Mouse (Mus musculus) forebrain, postnatal 0 days (tissue): ENCODE measurements around the gene Fhad1. TPM values are rescaled to one million over a fixed set of nuclear protein-coding genes. Genes with fewer than 3 reads are reported as not detected.
A peak's percentile ranks its signal among the peaks of the same experiment; 100 is the strongest.

Experiments used
- ATAC-seq: fragments of 200-750 bp; cut with Nextera tagmentation; 2 replicates; pipeline ENCODE4 v1.8.0; 2017; ENCODE audit warnings: mild to moderate bottlenecking, moderate library complexity
- DNase-seq: peaks from one replicate; pipeline ENCODE4 v3.0.0-alpha.2; 2015
- H3K27ac ChIP-seq: fragments of 300-500 bp; sonication (generic); 2 replicates; pipeline ENCODE4 v1.5.1; 2014; ENCODE audit warnings: low read depth, mild to moderate bottlenecking, antibody characterized with exemption, low read length, moderate library complexity, mixed read lengths
- H3K27me3 ChIP-seq: fragments of 300-500 bp; sonication (generic); 2 replicates; pipeline ENCODE4 v1.6.1; 2014; ENCODE audit warnings: mild to moderate bottlenecking, low read length, mixed read lengths; ENCODE audit not compliant: insufficient read depth
- H3K36me3 ChIP-seq: fragments of 300-500 bp; sonication (generic); 2 replicates; pipeline ENCODE4 v1.6.1; 2014; ENCODE audit warnings: mild to moderate bottlenecking, moderate library complexity; ENCODE audit not compliant: insufficient read depth
- H3K4me1 ChIP-seq: fragments of 300-500 bp; sonication (generic); 2 replicates; pipeline ENCODE4 v1.6.1; 2014; ENCODE audit warnings: antibody characterized with exemption; ENCODE audit not compliant: insufficient read depth
- H3K4me2 ChIP-seq: fragments of 300-500 bp; sonication (generic); 2 replicates; pipeline ENCODE4 v1.6.1; 2014; ENCODE audit warnings: low read depth, mild to moderate bottlenecking, moderate library complexity
- H3K4me3 ChIP-seq: fragments of 300-500 bp; sonication (generic); 2 replicates; pipeline ENCODE4 v1.5.1; 2014; ENCODE audit warnings: low read depth, low read length, mixed read lengths
- H3K9ac ChIP-seq: fragments of 300-500 bp; sonication (generic); 2 replicates; pipeline ENCODE4 v1.6.1; 2014; ENCODE audit warnings: mild to moderate bottlenecking
- H3K9me3 ChIP-seq: fragments of 300-500 bp; sonication (generic); 2 replicates; pipeline ENCODE4 v1.6.1; 2016; ENCODE audit warnings: low read length
- CTCF ChIP-seq: sonication (generic); IDR thresholded peaks from 2 replicates; pipeline ENCODE4 v1.5.1; 2016; ENCODE audit warnings: antibody characterized with exemption, control low read depth, low read depth
- WGBS: fragments of 180-500 bp; shearing (Covaris S2); extraction: QIAGEN DNeasy Blood & Tissue Kit; methylation state at CpG from one replicate; pipeline ENCODE4 v1.1.7; 2014; 5-methylcytosine and 5-hydroxymethylcytosine counted together
- polyA plus RNA-seq: library from polyadenylated mRNA; unstranded; fragments of >200 nt; fragmentation: Nextera tagmentation; extraction: Ambion mirVana; gene quantifications from 2 replicates; pipeline ENCODE4 v1.2.1, GENCODE M21; 2015
- total RNA-seq: library from RNA; depleted of rRNA; stranded (reverse); fragments of >200 nt; gene quantifications from 2 replicates; pipeline ENCODE4 v1.2.3, GENCODE M21; 2014

The Fhad1 gene
- total and polyA plus RNA-seq, 2 experiments from 2014 or later, result 3.9 to 4.6 TPM

- no peaks in the 10 kb centered on the region for H3K9me3 ChIP-seq
- H3K27ac ChIP-seq, result no peak overlapping the region
- H3K27me3 ChIP-seq, result no peaks in the 10 kb centered on the region; the same call in 1 of the 2 replicates
- ATAC-seq (peak; percentile 12; the same call in 1 of the 2 replicates), DNase-seq (no peak)
- no peak overlapping the region for H3K9ac ChIP-seq
- H3K4me3 ChIP-seq, result no peak overlapping the region
- no peaks in the 10 kb centered on the region for H3K36me3 ChIP-seq
- WGBS, result 62% methylated on average over 17 of the region's 17 CpGs
- no peak for TF ChIP-seq CTCF
- no peak overlapping the region for H3K4me2 ChIP-seq
- H3K4me1 ChIP-seq, result no peaks in the 10 kb centered on the region
These were observed 62.8 kb downstream of the Fhad1 start for GRCm38 (mm10) chr4:141952114-141952513.

- ATAC-seq, result peak; percentile 80
- peak; percentile 65 for DNase-seq
- H3K4me2 ChIP-seq, result no peak overlapping the region
These were observed 65.4 kb downstream of the Fhad1 start for GRCm38 (mm10) chr4:141949436-141949835.

GRCm38 (mm10) chr4:141948822-141949221 lies 66.1 kb downstream of the Fhad1 start:
- H3K4me2 ChIP-seq, result no peak overlapping the region
- H3K4me3 ChIP-seq, result no peak overlapping the region
- TF ChIP-seq CTCF, result no peak
- no peaks in the 10 kb centered on the region for H3K4me1 ChIP-seq
- DNase-seq (no peak), ATAC-seq (no peak)
- WGBS, result 87% methylated on average over 3 of the region's 3 CpGs
- H3K27me3 ChIP-seq, result no peaks in the 10 kb centered on the region; the same call in 1 of the 2 replicates
- H3K36me3 ChIP-seq, result no peaks in the 10 kb centered on the region
- no peak overlapping the region for H3K9ac ChIP-seq
- H3K27ac ChIP-seq, result no peak overlapping the region
- no peaks in the 10 kb centered on the region for H3K9me3 ChIP-seq

More at GRCm38 (mm10) chr4:141949436-141949835, 65.4 kb downstream of the Fhad1 start:
- Histone ChIP-seq H3K27me3 (no peaks in the 10 kb centered on the region; the same call in 1 of the 2 replicates), H3K9ac (no peak overlapping the region), H3K27ac (no peak overlapping the region), H3K4me3 (no peak overlapping the region), H3K36me3 (no peaks in the 10 kb centered on the region), H3K4me1 (no peaks in the 10 kb centered on the region), H3K9me3 (no peaks in the 10 kb centered on the region)
- 45% methylated on average over 13 of the region's 13 CpGs for WGBS
- no peak for TF ChIP-seq CTCF

GRCm38 (mm10) chr4:141942403-141942802 lies 72.5 kb downstream of the Fhad1 start:
- Histone ChIP-seq H3K27me3 (no peaks in the 10 kb centered on the region; the same call in 1 of the 2 replicates), H3K4me2 (no peak overlapping the region), H3K9me3 (no peaks in the 10 kb centered on the region), H3K36me3 (no peaks in the 10 kb centered on the region), H3K4me1 (no peaks in the 10 kb centered on the region), H3K4me3 (no peak overlapping the region), H3K27ac (no peak overlapping the region), H3K9ac (no peak overlapping the region)
- DNase-seq (no peak), ATAC-seq (no peak)
- 72% methylated on average over 11 of the region's 11 CpGs for WGBS
- TF ChIP-seq CTCF, result no peak

- no peak for ATAC-seq
- no peaks in the 10 kb centered on the region for H3K4me1 ChIP-seq
- H3K27me3 ChIP-seq, result no peaks in the 10 kb centered on the region
- no peak overlapping the region for H3K4me2 ChIP-seq
- H3K4me3 ChIP-seq, result no peak overlapping the region
- H3K9ac ChIP-seq, result no peak overlapping the region
- H3K27ac ChIP-seq, result no peak overlapping the region
- DNase-seq, result no peak
- no peaks in the 10 kb centered on the region for H3K36me3 ChIP-seq
- H3K9me3 ChIP-seq, result no peaks in the 10 kb centered on the region
- no peak for TF ChIP-seq CTCF
- 90% methylated on average over 8 of the region's 8 CpGs for WGBS
These were observed 73.6 kb downstream of the Fhad1 start for GRCm38 (mm10) chr4:141941289-141941688.

GRCm38 (mm10) chr4:141938535-141938934 lies 76.3 kb downstream of the Fhad1 start:
- WGBS, result 77% methylated on average over 4 of the region's 4 CpGs
- Histone ChIP-seq H3K4me1 (no peaks in the 10 kb centered on the region), H3K9ac (no peak overlapping the region), H3K4me3 (no peak overlapping the region), H3K27ac (no peak overlapping the region), H3K27me3 (no peaks in the 10 kb centered on the region), H3K36me3 (no peaks in the 10 kb centered on the region), H3K4me2 (no peak overlapping the region), H3K9me3 (no peaks in the 10 kb centered on the region)
- DNase-seq (no peak), ATAC-seq (no peak)
- no peak for TF ChIP-seq CTCF

- TF ChIP-seq CTCF, result no peak
- Histone ChIP-seq H3K27me3 (no peaks in the 10 kb centered on the region), H3K36me3 (no peaks in the 10 kb centered on the region), H3K4me1 (no peaks in the 10 kb centered on the region), H3K9me3 (no peaks in the 10 kb centered on the region), H3K27ac (no peak overlapping the region), H3K9ac (no peak overlapping the region), H3K4me2 (no peak overlapping the region), H3K4me3 (no peak overlapping the region)
- DNase-seq (no peak), ATAC-seq (peak; percentile 77)
- WGBS, result 50% methylated on average over 13 of the region's 14 CpGs
These were observed 81.9 kb downstream of the Fhad1 start for GRCm38 (mm10) chr4:141932785-141933574.
